ENCODE assay signal across 8 mouse cellular contexts in the genomic region with DNA sequence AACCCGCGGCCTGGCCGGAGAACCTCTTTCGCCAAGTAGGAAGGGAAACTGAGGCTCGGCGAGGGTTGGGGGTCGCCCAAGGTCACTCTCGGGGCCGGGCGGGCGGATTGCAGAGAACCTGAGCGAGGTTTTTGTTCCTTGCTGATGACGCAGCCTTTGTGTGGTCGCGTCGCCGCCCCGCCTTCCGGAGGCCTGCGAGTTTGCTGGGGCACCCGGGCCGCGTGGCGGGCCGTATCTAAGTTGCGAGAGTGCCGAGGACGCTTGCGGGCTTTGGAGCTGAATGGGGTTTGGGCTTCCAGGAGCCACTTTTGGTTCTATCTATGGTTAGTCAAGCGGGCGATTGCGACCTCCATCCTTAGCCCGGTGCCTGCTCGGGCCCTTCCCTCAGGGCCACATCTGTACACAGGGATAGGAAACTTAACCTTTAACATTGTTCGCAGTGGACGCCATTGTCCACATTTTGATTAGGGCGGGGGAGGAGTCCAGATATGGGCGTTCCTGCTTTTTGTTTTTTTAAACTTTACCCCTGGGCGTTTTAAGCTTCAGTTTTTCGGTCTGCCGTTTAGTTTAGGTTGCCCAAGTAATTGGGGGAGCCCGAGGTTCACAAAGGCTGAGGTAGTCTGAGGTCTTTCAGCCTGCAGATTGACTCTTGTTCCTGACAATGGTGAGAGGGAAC. TPM values are rescaled to one million over a fixed set of nuclear protein-coding genes. Genes with fewer than 3 reads are reported as not detected.
DNase-seq lines count a peak whose midpoint lies in the region; ATAC-seq and TF ChIP-seq lines count a peak whose summit lies in the region.

No protein-coding gene starts in this region.

- peak overlapping the region; percentile 97 for H3K4me3 ChIP-seq in embryonic facial prominence, embryonic 10.5 days
- H3K4me3 ChIP-seq in heart, embryonic 12.5 days = peak overlapping the region; percentile 99
- H3K4me3 ChIP-seq in kidney, embryonic 14.5 days (ENCODE audit: low read length) = peak overlapping the region; percentile 99
- H3K4me3 ChIP-seq in neural tube, embryonic 12.5 days = peak overlapping the region; percentile 99
- peak overlapping the region; percentile 93 for H3K4me3 ChIP-seq in testis, adult 2 months (ENCODE audit: control insufficient read depth, low read depth, low read length)

- DNase-seq in A20 (ENCODE audit: low read depth, low spot score) (peak; percentile 77), adipocyte (ENCODE audit: low spot score) (peak; percentile 90)
- DNase-seq in embryonic facial prominence, embryonic 10.5 days (ENCODE audit: low spot score) = peak; percentile 81
- peak; percentile 58 to 63 for DNase-seq in lung, adult 18-20 months

- ATAC-seq in heart, embryonic 12.5 days (ENCODE audit: insufficient number of reproducible peaks, low FRiP score) = peak; percentile 75
- ATAC-seq in kidney, embryonic 14.5 days (ENCODE audit: low FRiP score, low TSS enrichment) = peak; percentile 56
- ATAC-seq in neural tube, embryonic 12.5 days (ENCODE audit: low FRiP score, low read depth) = peak; percentile 60; the same call in 1 of the 2 replicates

- WGBS in embryonic facial prominence, embryonic 10.5 days = under 1% methylated on average over 42 of the region's 42 CpGs
- WGBS in heart, embryonic 12.5 days = under 1% methylated on average over 42 of the region's 42 CpGs
- under 1% methylated on average over 42 of the region's 42 CpGs for WGBS in kidney, embryonic 14.5 days
- WGBS in neural tube, embryonic 12.5 days = under 1% methylated on average over 42 of the region's 42 CpGs

- H3K27ac ChIP-seq in embryonic facial prominence, embryonic 10.5 days (replicated peaks) = peak overlapping the region; percentile 99
- peak overlapping the region; percentile 98 for H3K27ac ChIP-seq in heart, embryonic 12.5 days (ENCODE audit: poor library complexity, severe bottlenecking)
- H3K27ac ChIP-seq in kidney, embryonic 14.5 days (ENCODE audit: low read depth, low read length) = peak overlapping the region; percentile 98
- H3K27ac ChIP-seq in neural tube, embryonic 12.5 days = peak overlapping the region; percentile 89
- H3K27ac ChIP-seq in testis, adult 2 months (ENCODE audit: control insufficient read depth, insufficient read depth, low read depth, low read length) = peak overlapping the region; percentile 97

- no peak for TF ChIP-seq CTCF in testis, adult 2 months (IDR thresholded peaks at IDR 0.05; ENCODE audit: control insufficient read depth, insufficient read depth, insufficient replicate concordance, low read depth, low read length)

- peaks cover 20% of the 10 kb centered on the region for H3K4me1 ChIP-seq in embryonic facial prominence, embryonic 10.5 days
- H3K4me1 ChIP-seq in heart, embryonic 12.5 days (replicated peaks) = peaks cover 22% of the 10 kb centered on the region
- peaks cover 11% of the 10 kb centered on the region for H3K4me1 ChIP-seq in kidney, embryonic 14.5 days (ENCODE audit: control insufficient read depth, insufficient read depth, low read length)
- H3K4me1 ChIP-seq in neural tube, embryonic 12.5 days = peaks cover 18% of the 10 kb centered on the region
- peaks cover 6% of the 10 kb centered on the region for H3K4me1 ChIP-seq in testis, adult 2 months (ENCODE audit: control insufficient read depth, insufficient read depth, low read length)

- no peaks in the 10 kb centered on the region for H3K9me3 ChIP-seq in embryonic facial prominence, embryonic 10.5 days
- no peaks in the 10 kb centered on the region for H3K9me3 ChIP-seq in heart, embryonic 12.5 days (replicated peaks)
- H3K9me3 ChIP-seq in kidney, embryonic 14.5 days (ENCODE audit: control insufficient read depth, low read length) = no peaks in the 10 kb centered on the region
- H3K9me3 ChIP-seq in neural tube, embryonic 12.5 days = no peaks in the 10 kb centered on the region

- no peaks in the 10 kb centered on the region for H3K27me3 ChIP-seq in embryonic facial prominence, embryonic 10.5 days (replicated peaks; ENCODE audit: low read depth, poor library complexity, severe bottlenecking)
- no peaks in the 10 kb centered on the region for H3K27me3 ChIP-seq in heart, embryonic 12.5 days (replicated peaks)
- H3K27me3 ChIP-seq in kidney, embryonic 14.5 days (ENCODE audit: control insufficient read depth, insufficient read depth, low read length) = no peaks in the 10 kb centered on the region
- no peaks in the 10 kb centered on the region for H3K27me3 ChIP-seq in neural tube, embryonic 12.5 days (replicated peaks)
- no peaks in the 10 kb centered on the region for H3K27me3 ChIP-seq in testis, adult 2 months (ENCODE audit: control insufficient read depth, insufficient read depth, low read length)

- H3K9ac ChIP-seq in heart, embryonic 12.5 days = peak overlapping the region; percentile 99
- H3K9ac ChIP-seq in kidney, embryonic 14.5 days (ENCODE audit: low read depth, low read length) = peak overlapping the region; percentile 99
- peak overlapping the region; percentile 98 for H3K9ac ChIP-seq in neural tube, embryonic 12.5 days

- peak; percentile 49 for TF ChIP-seq POLR2A in testis, adult 2 months (IDR thresholded peaks at IDR 0.05; ENCODE audit: control insufficient read depth, low read depth, low read length)

- H3K4me2 ChIP-seq in heart, embryonic 12.5 days = peak overlapping the region; percentile 96
- peak overlapping the region; percentile 78 for H3K4me2 ChIP-seq in kidney, embryonic 14.5 days (replicated peaks; ENCODE audit: low read depth, low read length)
- H3K4me2 ChIP-seq in neural tube, embryonic 12.5 days (replicated peaks) = peak overlapping the region; percentile 90

- H3K36me3 ChIP-seq in embryonic facial prominence, embryonic 10.5 days (replicated peaks) = peaks cover 25% of the 10 kb centered on the region
- peaks cover 10% of the 10 kb centered on the region for H3K36me3 ChIP-seq in heart, embryonic 12.5 days
- peaks cover 8% of the 10 kb centered on the region; the same call in 1 of the 2 replicates for H3K36me3 ChIP-seq in kidney, embryonic 14.5 days (ENCODE audit: control insufficient read depth, insufficient read depth, low read length)
- H3K36me3 ChIP-seq in neural tube, embryonic 12.5 days = peaks cover 5% of the 10 kb centered on the region; the same call in 1 of the 2 replicates
- H3K36me3 ChIP-seq in testis, adult 2 months (ENCODE audit: control insufficient read depth, insufficient read depth, low read length) = no peaks in the 10 kb centered on the region

RNA-seq across cellular contexts. Expression of gene Rnf4, which starts 0.8 kb away (rescaled TPM):
- 198 and 205 TPM in 2 replicates for polyA plus RNA-seq in embryonic facial prominence, embryonic 10.5 days (2016; fragmentation: Nextera tagmentation; extraction: Ambion mirVana)
- 125 and 130 TPM in 2 replicates for polyA plus RNA-seq in heart, embryonic 12.5 days (2016; fragmentation: Nextera tagmentation; extraction: Ambion mirVana)
- polyA plus RNA-seq in kidney, embryonic 14.5 days (2014; fragmentation: Nextera tagmentation; extraction: Ambion mirVana) = 140 and 213 TPM in 2 replicates
- polyA plus RNA-seq in neural tube, embryonic 12.5 days (2016; fragmentation: Nextera tagmentation; extraction: Ambion mirVana) = 159 TPM in 2 replicates
- polyA plus RNA-seq in testis, adult 2 months (2012; rRNA removed) = 82.2 and 102 TPM in 2 replicates

RNA-seq across cellular contexts. Expression of gene Fam193a, which starts 32.8 kb away (rescaled TPM):
- 12.1 and 13.8 TPM in 2 replicates for polyA plus RNA-seq in embryonic facial prominence, embryonic 10.5 days (2016; fragmentation: Nextera tagmentation; extraction: Ambion mirVana)
- 7.8 and 8.5 TPM in 2 replicates for polyA plus RNA-seq in heart, embryonic 12.5 days (2016; fragmentation: Nextera tagmentation; extraction: Ambion mirVana)
- 17.7 and 18.4 TPM in 2 replicates for polyA plus RNA-seq in kidney, embryonic 14.5 days (2014; fragmentation: Nextera tagmentation; extraction: Ambion mirVana)
- 14.1 and 17.0 TPM in 2 replicates for polyA plus RNA-seq in neural tube, embryonic 12.5 days (2016; fragmentation: Nextera tagmentation; extraction: Ambion mirVana)
- 137 and 148 TPM in 2 replicates for polyA plus RNA-seq in testis, adult 2 months (2012; rRNA removed)

RNA-seq across cellular contexts. Expression of gene Cfap99, which starts 48.5 kb away (rescaled TPM):
- polyA plus RNA-seq in embryonic facial prominence, embryonic 10.5 days (2016; fragmentation: Nextera tagmentation; extraction: Ambion mirVana) = 0.06 TPM in 1 of 2 replicates, not detected in the other
- 0.08 TPM in 1 of 2 replicates, not detected in the other for polyA plus RNA-seq in heart, embryonic 12.5 days (2016; fragmentation: Nextera tagmentation; extraction: Ambion mirVana)
- not detected in 2 replicates for polyA plus RNA-seq in kidney, embryonic 14.5 days (2014; fragmentation: Nextera tagmentation; extraction: Ambion mirVana)
- not detected in 2 replicates for polyA plus RNA-seq in neural tube, embryonic 12.5 days (2016; fragmentation: Nextera tagmentation; extraction: Ambion mirVana)
- 23.1 and 25.7 TPM in 2 replicates for polyA plus RNA-seq in testis, adult 2 months (2012; rRNA removed)

RNA-seq across cellular contexts. Expression of gene Zfyve28, which starts 48.7 kb away (rescaled TPM):
- polyA plus RNA-seq in embryonic facial prominence, embryonic 10.5 days (2016; fragmentation: Nextera tagmentation; extraction: Ambion mirVana) = 0.93 and 1.3 TPM in 2 replicates
- 0.28 and 0.37 TPM in 2 replicates for polyA plus RNA-seq in heart, embryonic 12.5 days (2016; fragmentation: Nextera tagmentation; extraction: Ambion mirVana)
- 0.14 and 0.37 TPM in 2 replicates for polyA plus RNA-seq in kidney, embryonic 14.5 days (2014; fragmentation: Nextera tagmentation; extraction: Ambion mirVana)
- polyA plus RNA-seq in neural tube, embryonic 12.5 days (2016; fragmentation: Nextera tagmentation; extraction: Ambion mirVana) = 4.5 and 5.2 TPM in 2 replicates
- 2.5 and 3.2 TPM in 2 replicates for polyA plus RNA-seq in testis, adult 2 months (2012; rRNA removed)

Comparison
In these comparisons a context has a peak if more than half of its experiments do, and no peak if none do; other contexts are left out.
1. Peak in every context shown above with its lines: DNase-seq, ATAC-seq, H3K4me3 ChIP-seq and H3K27ac ChIP-seq.
2. RNA of gene Cfap99, which starts 48.5 kb away (polyA plus RNA-seq): 23.1 to 25.7 TPM in testis, adult 2 months; 0.08 TPM in heart, embryonic 12.5 days, not detected in neural tube, embryonic 12.5 days, 0.06 TPM in embryonic facial prominence, embryonic 10.5 days and not detected in kidney, embryonic 14.5 days; every median in the first group is over 10 times any median in the second.